Mouse (Mus musculus): Measurements from ENCODE around the gene Olfml2b.
A peak's percentile ranks its signal among the peaks of the same experiment; 100 is the strongest.

Olfml2b gene

DNA sequence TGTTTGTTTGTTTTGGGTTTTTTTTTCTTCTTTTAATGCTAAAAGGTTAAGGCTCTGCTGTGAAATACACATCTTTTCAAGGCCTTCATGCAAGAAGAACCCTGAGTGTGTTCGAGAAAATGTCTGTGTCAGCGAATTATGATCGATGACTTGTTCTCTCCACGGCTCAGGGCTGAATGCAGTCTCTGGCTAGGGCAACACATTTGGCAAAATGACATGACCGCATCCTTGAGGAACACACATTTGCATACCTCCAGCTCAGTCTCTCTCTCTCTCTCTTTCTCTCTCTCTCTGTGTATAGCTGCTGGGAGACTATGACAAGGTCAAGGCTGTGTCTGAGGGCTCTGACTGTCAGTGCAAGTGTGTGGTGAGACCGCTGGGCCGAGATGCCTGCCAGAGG lies 3.0 kb downstream of the Olfml2b start:
- DNase-seq: no peak

DNA sequence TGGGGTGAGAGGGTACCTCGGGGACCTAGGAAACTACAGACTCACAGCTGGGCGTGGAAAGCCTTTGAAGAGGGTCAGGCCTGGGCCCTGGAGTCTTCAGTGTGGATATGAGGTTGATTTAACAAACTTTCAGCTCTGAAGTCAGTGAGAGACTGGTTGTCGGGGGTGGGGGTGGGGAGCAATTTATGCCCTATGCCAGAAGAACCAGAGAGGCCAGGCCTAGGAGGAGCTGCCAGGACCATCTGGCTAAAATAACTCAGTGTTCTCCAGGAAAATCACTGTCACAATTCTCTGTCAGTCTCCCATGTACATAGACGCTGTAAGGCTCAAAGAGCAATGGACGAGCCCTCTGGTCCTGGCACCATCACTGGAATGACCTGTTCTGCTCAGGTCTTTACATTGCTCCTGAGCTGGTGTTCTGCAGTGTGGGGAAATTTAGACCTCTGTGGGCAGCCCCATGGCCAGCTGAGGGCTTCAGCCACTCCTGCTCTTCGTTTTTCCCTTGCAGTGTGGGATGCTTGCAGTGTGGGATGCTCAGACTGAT lies 3.7 kb downstream of the Olfml2b start:
- no peak for DNase-seq

DNA sequence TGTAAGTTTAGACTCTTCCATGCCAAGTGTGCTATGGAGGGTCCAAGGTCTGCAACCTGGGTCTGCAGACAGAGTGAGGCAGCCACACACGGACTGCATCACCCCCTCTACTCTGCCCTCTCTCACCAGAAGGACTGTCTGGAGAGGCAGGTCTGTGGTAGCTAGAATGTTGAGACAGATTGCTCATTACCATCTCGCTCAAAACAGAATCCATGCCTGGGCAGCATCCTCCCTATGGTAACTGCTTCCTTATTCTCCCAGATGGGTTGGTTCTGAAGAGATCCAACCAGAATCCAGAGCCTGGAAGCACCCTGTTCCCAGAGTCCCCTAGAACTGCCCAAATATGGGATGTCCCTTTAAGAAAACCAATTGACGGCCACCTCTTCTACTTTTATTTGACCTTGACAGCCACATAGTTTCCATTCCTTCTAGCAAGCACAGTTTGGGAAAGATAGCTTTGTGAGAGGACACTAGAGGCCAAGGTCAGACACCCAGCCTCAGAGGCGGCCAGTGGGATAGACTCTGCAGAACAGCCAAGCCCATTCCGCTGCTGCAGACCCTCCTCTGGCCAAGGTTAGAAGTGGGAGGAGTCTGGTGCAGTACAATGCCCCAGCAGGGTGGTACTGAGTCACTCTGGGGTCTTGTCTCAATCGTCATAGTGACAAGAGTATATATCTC lies 6.9 kb downstream of the Olfml2b start:
- DNase-seq: no peak

DNA sequence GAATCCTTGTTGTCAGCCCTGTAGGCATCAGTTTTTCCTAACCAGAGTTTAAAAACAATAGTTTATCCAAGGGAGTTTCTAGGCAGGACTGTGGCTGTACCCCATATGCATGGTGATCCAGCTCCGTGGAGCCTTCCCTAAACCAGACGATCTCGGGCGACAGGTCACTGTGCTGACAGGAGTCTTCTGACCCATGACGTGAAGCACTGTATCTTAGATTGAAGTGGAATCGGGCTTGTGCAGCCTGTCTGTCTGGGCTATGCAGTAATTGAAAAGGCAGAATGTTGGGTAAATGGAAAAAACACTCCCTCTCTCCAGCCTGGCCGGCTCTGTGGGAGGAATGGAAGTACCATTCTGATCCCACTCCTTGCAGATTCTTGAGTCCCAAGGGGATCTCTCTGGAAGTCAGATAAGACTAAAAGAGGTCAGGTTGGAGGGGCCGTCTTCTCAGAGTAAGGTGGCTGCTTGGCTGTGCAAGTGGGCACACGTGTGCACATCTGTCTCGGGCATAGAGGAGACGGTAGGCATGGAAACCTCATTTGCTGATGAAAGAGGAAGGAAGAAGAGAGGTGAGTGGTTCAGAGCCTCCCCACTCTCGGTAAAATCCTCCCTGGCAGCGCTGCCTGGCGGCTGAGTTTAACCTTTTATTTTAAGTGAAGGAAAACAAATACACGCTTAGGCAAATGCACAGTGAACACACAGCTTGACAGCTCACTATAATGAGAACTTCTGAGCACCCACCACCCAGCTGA lies 7.8 kb downstream of the Olfml2b start:
- no peak for DNase-seq

DNA sequence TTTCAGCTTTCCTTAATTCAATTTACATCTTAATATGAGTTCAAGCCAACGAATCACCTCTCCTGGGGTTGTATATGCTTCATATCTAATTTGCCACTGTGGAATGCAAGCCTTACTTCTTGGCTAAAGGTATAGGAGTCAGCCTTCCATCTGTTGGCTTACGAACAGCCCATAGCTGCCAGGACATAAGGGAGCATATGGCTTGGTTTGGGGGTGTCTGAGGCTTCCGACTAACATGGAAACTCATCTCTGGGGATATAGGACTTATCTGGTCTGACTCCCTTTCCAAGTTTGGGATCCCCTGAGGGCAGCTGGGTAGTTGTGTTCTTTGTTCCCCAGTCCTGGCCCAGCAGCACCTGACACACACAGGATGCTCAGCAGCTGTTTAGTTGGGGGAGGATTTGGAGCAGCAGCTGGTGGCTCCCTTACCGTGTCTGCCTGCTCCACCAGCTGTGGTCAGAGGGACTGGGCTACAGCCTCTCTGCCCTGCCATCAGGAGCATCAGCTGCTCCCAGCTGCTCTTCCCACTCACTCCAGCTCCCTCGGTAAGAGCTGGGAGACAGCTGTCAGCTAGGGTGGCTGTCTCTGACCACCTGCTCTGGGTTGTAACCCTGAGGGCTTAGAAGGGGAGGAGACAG lies 11.1 kb downstream of the Olfml2b start:
- DNase-seq: no peak

DNA sequence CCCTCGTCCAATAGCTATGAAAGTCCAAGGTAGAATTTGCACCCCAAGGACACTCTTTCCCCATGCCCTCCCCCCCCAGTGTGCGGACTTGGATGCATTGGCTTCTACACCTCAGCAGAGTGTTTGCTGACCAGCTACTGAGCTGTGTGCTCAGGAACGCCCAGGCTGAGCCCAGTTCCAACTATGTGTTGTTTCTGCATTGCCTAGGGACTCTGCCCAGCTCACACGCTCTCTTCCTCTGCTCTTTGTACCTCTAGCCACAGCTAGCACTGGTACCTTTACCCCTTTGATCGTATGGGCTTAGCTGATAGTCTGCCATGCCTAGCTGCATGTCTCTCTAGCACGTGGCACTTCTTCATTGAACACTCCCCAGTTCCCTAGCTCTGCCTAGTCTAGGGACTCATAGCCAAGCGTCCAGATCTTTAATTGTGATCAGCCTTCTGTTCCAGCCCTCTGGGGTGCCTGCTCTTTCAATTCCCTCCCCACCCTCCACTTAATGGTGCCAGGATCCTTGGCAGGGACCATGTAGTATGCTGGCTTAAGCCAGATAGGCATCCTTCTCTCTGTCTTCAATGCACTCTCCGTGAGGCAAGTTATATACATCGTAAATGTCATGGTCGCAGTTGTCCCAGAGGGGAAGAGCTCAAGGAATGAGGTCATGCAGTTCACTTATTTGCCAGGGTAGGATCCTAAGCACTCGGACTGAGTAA lies 12.3 kb downstream of the Olfml2b start:
- DNase-seq: no peak

DNA sequence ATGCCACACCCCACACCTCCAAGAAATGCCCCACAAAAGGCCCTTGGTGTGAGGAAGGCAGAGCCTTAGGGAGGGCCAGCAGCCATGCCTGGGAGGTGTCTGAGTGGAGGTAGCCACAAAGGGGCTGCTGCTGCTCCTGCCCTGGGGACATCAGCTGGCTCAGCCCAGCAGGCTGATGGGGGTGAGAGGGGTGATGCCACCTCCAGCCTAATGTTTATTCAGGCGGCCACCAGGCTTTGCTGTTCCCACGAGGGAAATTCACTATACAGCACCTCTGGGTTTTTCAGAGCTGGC lies 12.8 kb downstream of the Olfml2b start:
- no peak for DNase-seq

DNA sequence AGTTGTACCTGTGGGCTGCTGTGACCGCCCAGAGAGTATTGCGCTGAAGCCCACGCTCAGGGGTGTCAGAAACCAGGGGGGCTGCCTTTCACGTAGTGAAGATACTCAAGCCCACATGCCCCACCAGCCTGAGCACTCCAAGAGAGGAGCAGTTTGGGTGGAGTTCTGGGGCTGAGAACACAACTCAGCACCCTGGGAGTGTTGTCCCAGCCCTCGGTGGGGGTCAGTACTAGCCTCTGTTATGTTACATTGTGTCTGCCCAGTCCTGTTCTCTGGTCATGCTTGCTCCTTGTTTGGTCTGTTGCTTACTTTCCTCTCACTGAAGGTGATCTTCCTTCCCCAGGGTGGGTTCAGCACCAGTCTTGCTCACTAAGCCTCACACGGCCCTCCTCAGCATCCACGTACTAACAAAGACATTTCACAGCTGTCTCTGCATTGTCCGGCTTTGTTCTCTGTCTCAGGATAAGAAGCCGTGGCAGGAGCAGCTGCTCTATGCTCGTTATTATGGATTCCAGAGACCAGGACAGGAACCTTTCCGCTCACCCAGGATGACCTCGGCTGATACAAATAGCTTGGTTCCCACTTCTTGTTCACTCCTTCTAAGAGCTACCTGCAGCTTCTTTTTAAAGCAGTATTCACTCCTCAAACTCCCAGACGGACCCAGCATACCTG lies 13.4 kb downstream of the Olfml2b start:
- no peak for DNase-seq

DNA sequence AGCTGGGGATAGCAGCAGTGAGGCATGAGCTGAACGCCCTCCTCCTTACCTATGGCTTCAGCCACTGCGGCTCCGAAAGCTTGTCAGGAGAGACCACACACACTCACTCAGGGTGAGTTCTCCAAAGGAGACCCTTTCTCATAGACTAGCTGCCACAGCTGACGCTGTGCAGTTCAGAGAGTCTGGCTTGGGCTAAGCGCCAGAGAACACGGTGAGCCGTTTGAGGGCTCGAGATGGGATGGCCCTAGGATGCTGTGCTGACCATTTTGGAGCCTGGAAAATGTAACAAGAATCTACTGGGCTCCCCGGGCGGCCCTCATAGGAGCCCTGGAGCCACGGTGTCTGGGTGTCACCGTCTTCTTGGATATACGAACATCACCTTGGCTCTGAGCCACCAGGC lies 14.9 kb downstream of the Olfml2b start:
- no peak for DNase-seq

DNA sequence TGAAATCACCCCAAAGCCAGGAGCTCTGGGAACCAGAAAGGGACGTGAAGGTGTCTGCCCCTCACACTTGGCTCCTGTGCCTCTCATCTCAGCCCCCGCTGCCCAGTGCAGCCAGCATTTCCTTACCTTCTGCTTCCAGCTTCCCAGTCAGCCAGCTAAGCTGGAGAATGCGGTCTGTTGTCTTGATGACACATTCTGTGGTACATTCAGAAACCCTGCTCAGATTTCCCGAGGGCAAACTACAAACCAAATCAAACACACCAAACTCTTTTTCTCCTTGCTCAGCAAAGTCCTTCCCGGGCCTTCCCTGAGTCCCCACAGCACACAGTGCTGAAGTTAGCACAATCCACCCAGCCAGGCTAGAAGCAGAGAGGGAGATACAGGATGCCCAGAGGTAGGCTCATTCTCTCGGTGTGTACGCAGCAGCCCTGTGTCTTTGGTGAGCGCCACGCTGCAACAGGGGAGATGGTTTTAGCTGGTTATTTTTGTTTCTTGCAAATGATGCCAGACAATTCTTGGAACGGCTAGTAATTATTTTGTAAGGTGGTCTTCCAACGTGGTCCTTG lies 20.4 kb downstream of the Olfml2b start:
- no peak for DNase-seq

DNA sequence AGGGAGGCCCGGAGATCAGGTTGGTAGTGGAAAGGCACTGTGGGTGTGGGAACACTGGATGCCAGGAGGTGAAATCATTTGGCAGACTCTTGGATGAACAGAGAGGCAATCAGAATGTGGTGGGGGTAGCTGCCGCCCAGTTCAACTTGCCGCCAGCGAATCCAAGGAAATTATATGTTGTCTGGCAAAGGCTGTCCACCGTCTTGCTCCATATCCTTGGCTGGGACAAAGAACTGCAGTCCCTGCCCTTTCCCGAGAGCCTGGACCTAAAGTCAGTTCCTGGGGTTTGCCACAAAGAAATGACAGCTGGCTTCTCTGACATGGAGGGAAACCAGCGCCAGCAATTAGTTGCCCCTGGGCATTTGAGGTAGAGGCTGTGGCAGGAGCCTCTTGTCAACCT lies 20.9 kb downstream of the Olfml2b start:
- no peak for DNase-seq

DNA sequence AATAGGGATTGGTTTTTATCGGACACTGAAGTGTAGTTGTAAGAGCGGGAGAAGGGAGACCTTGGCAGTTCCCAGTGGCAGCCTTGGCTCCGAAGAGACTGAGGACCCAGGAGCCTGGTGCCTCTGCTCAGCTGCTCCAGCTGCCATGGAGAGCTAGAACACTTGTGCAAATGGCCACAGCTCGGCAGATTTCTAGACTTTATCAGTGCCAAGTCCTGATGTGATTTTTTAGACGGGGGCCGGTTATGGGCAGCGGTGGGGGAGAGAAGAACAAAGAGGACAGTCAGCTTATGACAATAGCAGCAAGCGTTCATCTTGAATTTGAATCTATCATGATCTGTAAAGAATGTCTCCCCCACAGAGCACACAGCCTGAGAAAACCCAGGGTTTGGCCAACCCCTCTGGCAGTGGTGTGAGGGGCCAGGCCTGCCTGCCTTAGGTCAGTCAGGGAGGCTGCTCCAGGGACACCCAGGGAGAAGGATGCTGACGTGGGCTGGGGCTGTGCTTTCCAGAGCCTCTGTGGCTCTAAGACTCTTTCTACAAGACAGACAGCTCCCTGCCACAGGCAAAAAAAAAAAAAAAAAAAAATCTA lies 29.9 kb downstream of the Olfml2b start:
- no peak for DNase-seq

DNA sequence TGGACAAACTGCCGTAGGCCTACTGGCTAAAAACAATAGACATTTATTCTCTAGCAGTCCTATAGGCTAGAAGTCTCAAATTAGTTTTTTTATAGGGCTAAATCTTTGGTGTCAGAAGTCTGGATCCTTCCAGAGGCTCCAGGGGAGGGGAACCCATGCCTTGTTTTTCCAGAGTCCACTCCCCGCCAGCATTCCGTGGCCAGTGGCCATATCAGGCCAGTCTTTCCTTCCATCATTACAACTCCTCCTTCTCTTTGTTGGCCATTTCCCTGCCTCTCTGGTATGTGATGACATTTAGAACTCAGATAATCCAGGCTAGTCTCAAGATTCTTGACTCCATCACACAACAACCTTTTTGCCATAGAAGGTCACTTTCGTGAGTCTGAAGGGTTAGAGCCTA lies 33.3 kb downstream of the Olfml2b start:
- DNase-seq: no peak

DNA sequence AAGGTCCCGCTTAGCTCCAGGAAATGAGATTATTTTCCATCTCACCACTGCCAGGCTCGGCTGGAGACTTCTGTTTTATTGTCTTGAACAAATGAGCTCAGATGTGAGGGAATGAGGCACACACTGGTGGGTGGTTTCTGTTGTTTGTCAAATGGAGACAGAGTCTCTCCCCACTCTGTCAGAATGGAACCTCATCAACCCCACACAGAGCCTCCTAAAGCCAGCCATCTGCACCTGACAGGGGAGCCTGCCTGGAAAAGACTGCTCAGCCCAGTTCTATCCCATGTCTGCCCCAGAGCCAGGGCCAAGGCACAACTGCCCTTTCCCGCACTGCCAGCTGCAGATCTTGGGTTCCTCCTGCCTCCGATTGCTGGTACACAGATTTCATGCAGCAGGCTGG lies 34.5 kb downstream of the Olfml2b start:
- no peak for DNase-seq

DNA sequence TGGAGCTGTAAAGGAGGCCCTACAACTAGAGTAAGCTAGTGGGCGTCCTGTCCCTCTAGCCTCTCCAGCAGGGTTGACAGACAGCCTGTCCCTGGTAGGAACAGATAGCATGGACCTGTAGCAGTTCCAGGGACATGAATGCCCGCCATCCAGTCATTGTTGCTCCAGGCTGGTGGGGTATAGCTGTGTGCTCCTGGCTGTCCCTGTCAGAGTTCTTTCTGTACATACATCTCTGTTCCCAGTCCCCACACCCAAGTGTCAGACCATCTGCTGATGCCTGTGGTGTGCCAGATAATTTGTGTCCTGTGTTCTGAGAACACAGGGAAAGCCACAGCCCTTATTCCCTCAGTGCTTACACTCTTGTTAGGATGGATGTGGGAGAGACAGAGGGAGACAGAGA lies 35.3 kb downstream of the Olfml2b start:
- DNase-seq: peak in 1 of 2 experiments; percentile 39

DNA sequence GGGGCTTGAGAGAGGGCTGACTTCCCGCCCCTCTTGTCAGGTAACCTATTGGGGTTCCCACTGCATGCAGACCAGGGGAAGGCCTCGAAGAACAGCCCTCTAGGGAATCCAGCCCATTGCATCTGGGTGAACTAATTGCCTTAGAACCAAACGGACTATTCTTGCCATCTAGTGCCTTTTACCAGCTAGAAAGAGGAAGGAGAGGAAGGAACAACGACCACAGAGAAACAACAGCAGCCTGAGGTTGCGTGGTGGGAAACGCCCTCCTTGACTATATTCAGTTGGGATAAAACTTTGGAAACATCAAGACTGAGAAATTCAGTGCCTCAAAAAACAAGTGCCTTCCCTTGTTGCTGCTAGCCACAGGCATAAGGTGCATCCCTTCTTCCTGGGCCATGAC lies 39.5 kb downstream of the Olfml2b start:
- no peak for DNase-seq

DNA sequence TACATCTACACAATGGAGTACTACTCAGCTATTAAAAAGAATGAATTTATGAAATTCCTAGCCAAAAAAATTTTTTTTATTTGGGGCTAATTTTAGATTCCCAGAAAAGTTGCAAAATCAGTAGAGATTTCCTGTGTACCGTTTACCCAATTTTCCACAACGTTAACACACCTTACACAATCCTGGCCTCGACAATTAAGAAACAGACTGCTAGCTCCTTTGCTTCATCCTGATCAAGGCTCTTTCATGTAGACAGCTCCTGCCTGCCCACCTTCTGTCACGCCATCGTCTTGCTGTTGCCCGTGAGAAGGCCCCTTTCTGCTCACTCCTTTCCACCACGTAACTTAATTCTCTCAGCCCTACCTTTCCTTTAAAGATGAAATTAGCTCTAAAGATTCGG lies 45.4 kb downstream of the Olfml2b start:
- DNase-seq: no peak

DNA sequence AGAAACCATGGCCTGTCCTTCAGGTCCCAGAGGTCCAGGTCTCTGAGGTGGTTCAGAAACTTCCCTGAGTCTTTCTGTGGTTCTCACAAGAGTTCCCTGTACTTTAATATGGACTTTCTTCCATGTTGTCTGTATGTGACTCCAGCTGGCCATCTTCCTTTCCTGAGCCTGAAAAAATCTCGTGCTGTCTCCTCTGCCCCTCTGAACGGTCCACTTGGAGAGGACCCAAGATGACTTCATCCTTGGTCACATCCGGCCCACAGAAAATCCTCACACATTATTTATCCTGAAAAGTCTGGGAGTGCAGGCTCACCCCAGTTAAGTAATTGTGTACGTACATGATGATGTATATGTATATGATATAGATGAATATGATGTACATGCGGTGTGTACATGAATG lies 47.0 kb downstream of the Olfml2b start:
- no peak for DNase-seq

DNA sequence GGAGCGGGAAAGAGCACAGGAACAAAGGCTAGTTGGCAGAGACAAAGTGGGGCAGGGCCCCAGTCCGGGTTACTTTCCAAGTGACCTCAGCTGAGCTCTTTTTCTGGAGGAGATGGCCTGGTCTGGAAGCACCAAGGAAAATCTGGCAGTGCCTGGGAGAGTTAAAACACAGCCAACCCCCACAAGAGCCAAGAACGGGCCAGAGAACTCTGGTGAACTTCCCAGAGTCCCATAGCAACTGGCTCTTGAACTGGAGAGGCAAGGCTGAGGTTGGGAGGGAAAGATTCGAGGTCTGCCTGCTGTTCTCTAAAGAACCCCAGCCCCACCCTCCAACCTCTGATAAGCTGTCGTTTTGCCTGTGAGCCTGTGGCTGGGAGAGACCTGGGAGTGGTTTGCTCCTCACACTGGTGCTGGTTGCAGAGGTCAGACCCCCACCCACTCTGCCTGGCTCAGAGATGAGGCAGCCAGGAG lies 50.5 kb downstream of the Olfml2b start:
- no peak for DNase-seq

DNA sequence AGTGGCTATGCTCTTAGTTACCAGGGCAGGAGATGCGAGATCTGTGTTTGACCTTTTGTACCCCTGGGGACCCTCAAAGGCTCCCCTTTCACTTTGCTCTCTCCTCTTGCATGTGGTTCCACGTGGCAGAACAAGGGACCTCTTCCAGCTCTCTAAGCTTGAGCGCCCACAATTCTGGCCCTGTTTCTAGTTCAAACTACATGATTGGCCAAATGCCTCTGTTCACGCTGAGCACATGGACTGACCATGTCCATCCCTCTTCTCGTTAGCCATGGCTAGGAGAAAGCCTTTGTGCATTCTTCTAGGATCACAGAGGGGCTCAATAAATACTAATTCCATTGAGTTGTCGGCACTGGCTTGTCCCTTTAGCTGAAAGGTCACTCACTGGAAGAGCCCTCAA lies 51.0 kb downstream of the Olfml2b start:
- DNase-seq: no peak

DNA sequence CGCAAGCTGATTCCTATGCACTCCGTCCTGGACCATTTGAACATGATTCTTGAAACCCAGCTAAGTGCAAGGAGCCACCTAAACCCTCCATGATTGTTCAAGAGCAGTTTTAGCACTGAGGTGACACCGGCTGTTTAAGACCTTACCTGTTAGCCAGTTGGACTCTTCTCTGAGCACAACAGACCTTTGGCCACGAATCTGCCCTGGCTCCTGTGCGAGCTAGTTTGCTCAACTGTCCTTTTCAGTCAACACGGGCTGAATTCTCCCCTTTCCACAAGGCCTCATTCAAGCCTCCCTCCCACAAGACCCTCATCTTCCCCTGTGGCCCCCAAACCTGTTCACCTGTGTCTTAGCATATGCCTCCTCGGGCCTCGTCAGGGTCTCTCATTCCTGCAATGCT lies 52.7 kb downstream of the Olfml2b start:
- DNase-seq: no peak

DNA sequence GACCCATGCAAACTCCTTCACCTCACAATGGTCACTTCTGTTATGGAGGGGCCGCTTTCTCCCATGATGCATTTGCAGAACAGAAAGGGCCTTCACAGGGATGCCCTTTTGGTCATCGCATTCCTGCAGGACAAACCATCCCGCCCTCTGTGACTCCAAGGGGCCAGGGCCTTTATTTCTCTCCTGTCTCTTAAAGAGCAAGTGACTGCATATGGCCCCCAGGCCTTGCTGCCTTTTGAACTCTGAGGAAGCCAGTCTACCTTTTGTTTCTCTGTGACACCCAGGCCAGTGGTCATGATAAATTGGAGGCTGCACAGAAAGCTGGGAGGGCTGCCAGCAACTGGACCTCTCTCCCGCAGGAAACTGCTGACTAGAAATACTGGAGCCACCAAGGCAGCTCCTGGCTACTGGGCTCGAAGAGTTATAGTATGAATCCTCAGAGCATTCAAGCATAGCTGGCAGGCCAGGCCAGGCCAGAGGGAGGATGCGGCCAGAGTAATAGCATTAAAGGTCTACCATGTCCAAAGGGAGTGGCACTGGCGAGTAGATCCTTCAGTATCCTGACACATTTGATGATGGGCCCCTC lies 53.5 kb downstream of the Olfml2b start:
- DNase-seq: no peak

Data from cerebellum, postnatal 36 days (tissue).